Mouse (Mus musculus) embryonic facial prominence, embryonic 12.5 days (tissue): Measurements from ENCODE around the gene Rapgef2. TPM values are rescaled to one million over a fixed set of nuclear protein-coding genes. Genes with fewer than 3 reads are reported as not detected.
A peak's percentile ranks its signal among the peaks of the same experiment; 100 is the strongest.

ENCODE experiments used
- ATAC-seq: fragments of 200-750 bp; cut with Nextera tagmentation; 2 replicates; pipeline ENCODE4 v1.8.0; 2017; ENCODE audit not compliant: insufficient number of reproducible peaks, insufficient read depth, low FRiP score, low TSS enrichment
- H3K27ac ChIP-seq: fragments of 300-500 bp; sonication (generic); 2 replicates; pipeline ENCODE4 v1.5.1; 2016; ENCODE audit warnings: mild to moderate bottlenecking
- H3K27me3 ChIP-seq: fragments of 300-500 bp; sonication (generic); 2 replicates; pipeline ENCODE4 v1.6.1; 2016; ENCODE audit warnings: mild to moderate bottlenecking, moderate library complexity
- H3K36me3 ChIP-seq: fragments of 300-500 bp; sonication (generic); 2 replicates; pipeline ENCODE4 v1.6.1; 2016; ENCODE audit warnings: mild to moderate bottlenecking
- H3K4me1 ChIP-seq: fragments of 300-500 bp; sonication (generic); 2 replicates; pipeline ENCODE4 v1.6.1; 2016
- H3K4me2 ChIP-seq: fragments of 300-500 bp; sonication (generic); replicated peaks from 2 replicates; pipeline ENCODE4 v1.6.1; 2016; ENCODE audit warnings: mild to moderate bottlenecking, moderate library complexity
- H3K4me3 ChIP-seq: fragments of 300-500 bp; sonication (generic); 2 replicates; pipeline ENCODE4 v1.5.1; 2016; ENCODE audit warnings: mild to moderate bottlenecking
- H3K9ac ChIP-seq: fragments of 300-500 bp; sonication (generic); 2 replicates; pipeline ENCODE4 v1.6.1; 2016; ENCODE audit warnings: mild to moderate bottlenecking, moderate library complexity
- H3K9me3 ChIP-seq: fragments of 300-500 bp; sonication (generic); 2 replicates; pipeline ENCODE4 v1.6.1; 2016; ENCODE audit warnings: mild to moderate bottlenecking, moderate library complexity
- WGBS: fragments of 180-500 bp; shearing (Covaris S2); methylation state at CpG from one replicate; pipeline ENCODE4 v1.1.7; 2016; 5-methylcytosine and 5-hydroxymethylcytosine counted together
- polyA plus RNA-seq: library from polyadenylated mRNA; unstranded; fragments of >200 nt; fragmentation: Nextera tagmentation; extraction: Ambion mirVana; gene quantifications from 2 replicates; pipeline ENCODE4 v1.2.1, GENCODE M21; 2016

The Rapgef2 gene
- polyA plus RNA-seq, 1 experiment from 2014 or later, result 11.1 TPM

DNA sequence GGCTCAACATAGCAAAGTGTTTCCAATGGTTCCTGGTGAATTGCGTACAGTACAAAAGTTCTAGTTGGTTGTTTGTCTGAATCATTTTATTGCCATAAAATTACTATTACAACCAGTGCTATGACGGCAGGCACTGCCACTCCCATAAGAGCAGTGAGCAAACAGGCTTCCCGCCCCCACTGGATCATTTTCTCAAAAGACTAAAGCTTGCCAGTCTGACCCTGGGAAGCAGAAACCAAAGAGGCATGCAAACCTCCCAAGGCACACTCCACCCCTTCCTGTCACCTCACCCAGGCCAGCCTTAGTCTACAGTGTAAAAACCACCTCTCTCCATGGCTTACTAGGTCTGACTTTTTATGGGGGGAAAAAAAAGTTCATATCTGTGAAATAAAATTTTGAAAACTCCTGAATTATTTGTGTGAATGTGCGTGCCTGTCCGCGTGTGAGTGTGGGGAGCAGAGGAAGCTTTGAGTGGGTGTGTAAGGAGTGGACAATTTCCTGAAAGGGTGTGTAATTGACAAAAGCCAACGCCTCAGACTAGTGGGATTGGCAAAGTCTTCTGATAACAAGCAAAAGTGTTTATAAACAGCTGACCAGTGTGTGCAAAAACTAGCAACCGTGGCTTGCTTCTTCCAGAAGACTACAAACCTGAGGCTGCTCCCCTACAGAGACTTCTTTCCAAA is 92.1 kb downstream of the Rapgef2 start:
- Histone ChIP-seq H3K27ac (no peak overlapping the region), H3K4me3 (no peak overlapping the region), H3K36me3 (no peaks in the 10 kb centered on the region), H3K4me1 (no peaks in the 10 kb centered on the region), H3K9ac (no peak overlapping the region), H3K4me2 (no peak overlapping the region), H3K27me3 (no peaks in the 10 kb centered on the region), H3K9me3 (no peaks in the 10 kb centered on the region)
- ATAC-seq, result no peak
- 83% methylated on average over 8 of the region's 8 CpGs for WGBS

DNA sequence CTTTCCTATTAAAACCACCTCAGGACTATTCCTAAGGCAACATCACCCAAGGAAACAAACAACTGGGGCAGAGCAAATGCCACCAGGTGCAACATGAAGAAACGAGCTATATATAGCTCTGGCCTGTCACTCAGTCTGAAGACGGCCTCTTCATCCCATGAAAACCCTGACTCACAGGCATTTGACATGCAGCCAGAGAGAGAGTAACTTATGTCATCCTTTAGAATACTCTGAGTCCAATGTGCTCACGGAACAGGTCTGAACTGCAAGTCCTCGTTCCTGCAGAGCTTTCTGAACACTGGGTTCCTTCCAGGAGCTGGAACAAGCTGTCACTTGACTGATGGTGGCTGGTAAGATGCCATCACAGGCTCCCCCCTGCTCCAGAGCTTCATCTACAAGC is 93.3 kb downstream of the Rapgef2 start:
- Histone ChIP-seq H3K4me2 (no peak overlapping the region), H3K9me3 (no peaks in the 10 kb centered on the region), H3K27ac (no peak overlapping the region), H3K27me3 (no peaks in the 10 kb centered on the region), H3K9ac (no peak overlapping the region), H3K4me3 (no peak overlapping the region), H3K36me3 (no peaks in the 10 kb centered on the region), H3K4me1 (no peaks in the 10 kb centered on the region)
- no peak for ATAC-seq
- 76% methylated on average over 4 of the region's 4 CpGs for WGBS

DNA sequence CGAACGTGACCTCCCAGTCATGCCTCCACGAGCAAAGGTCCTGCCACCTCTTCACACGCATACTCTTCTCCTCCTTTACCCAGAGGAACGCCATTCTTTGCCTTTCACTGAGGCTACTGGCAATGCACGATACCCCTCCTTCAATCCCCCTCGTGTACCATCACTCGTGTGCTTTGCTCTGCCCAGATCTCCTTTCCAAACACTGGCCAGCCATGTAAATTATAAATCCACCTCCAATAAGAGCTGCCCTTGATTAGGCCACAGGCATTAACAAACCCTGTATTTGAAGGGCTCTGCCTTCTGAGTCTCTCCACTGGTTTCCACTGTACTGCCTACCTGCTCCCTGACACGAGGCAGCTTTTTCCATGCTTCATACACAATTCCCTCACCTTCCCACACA is 94.3 kb downstream of the Rapgef2 start:
- Histone ChIP-seq H3K9ac (no peak overlapping the region), H3K4me2 (no peak overlapping the region), H3K4me3 (no peak overlapping the region), H3K4me1 (no peaks in the 10 kb centered on the region), H3K27me3 (no peaks in the 10 kb centered on the region), H3K36me3 (no peaks in the 10 kb centered on the region), H3K9me3 (no peaks in the 10 kb centered on the region), H3K27ac (no peak overlapping the region)
- WGBS, result 76% methylated on average over 9 of the region's 9 CpGs
- ATAC-seq, result no peak

DNA sequence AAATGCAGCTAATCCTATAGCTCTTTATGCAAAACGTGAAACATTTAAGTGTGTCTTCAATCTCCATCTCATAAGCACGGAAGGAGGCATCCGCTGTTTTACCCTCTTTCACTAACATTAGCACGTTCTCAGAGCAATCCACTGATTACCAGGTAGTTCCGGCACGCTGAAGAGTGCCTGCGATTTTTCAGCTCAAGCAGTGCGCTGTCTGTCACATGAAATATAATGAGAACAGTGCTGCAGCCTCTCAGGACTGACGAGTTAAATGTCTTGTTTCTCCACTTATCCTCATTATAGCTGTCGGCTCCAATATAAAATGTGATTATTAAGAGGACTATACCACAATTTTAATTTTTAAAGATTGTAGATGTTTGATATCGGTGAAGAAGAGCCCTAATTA is 94.8 kb downstream of the Rapgef2 start:
- WGBS, result 76% methylated on average over 11 of the region's 11 CpGs
- ATAC-seq, result no peak
- Histone ChIP-seq H3K4me1 (no peaks in the 10 kb centered on the region), H3K27ac (no peak overlapping the region), H3K4me2 (no peak overlapping the region), H3K36me3 (no peaks in the 10 kb centered on the region), H3K9ac (no peak overlapping the region), H3K27me3 (no peaks in the 10 kb centered on the region), H3K4me3 (no peak overlapping the region), H3K9me3 (no peaks in the 10 kb centered on the region)

DNA sequence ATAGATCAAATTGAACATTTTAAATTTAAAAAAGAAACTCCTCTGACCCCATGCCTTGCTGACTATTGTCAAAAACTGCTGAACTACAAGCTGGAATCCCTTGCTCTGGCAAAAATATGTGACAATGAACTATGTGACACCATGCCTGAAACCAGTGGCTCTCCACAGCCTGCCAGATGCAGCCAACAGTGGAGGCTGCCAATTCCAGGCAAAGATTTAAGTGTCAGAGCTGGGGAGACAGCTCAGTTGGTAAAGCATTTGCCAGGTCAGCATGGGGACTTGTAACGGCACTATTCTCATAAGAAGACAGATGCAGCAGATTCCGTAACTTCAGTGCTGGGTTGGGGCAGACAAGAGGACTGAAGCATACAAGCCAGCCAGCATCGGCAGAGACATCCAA is 95.9 kb downstream of the Rapgef2 start:
- H3K4me2 ChIP-seq, result no peak overlapping the region
- H3K4me1 ChIP-seq, result no peaks in the 10 kb centered on the region
- H3K9ac ChIP-seq, result no peak overlapping the region
- no peaks in the 10 kb centered on the region for H3K9me3 ChIP-seq
- no peak overlapping the region for H3K27ac ChIP-seq
- H3K27me3 ChIP-seq, result no peaks in the 10 kb centered on the region
- H3K36me3 ChIP-seq, result no peaks in the 10 kb centered on the region
- 91% methylated on average over 3 of the region's 3 CpGs for WGBS
- no peak overlapping the region for H3K4me3 ChIP-seq
- no peak for ATAC-seq

DNA sequence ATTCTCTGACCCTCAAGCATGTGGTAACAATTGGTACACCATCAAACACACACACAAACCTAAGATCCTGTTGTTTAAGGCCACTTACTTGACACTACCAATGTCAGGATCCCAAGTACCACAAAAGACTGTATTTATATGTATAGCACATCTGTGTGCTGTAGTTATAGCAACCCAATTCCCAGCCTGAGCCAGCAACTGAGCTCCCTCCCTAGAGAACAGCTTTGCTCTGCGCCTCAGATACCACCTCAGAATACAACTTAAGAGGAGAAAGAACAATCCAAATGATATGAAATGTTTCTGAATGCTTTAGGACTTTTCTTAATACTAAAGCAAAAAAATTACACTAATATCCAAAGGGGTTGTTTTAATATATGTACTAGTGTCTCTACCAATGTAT is 98.4 kb downstream of the Rapgef2 start:
- H3K27ac ChIP-seq, result no peak overlapping the region
- H3K4me2 ChIP-seq, result no peak overlapping the region
- H3K4me1 ChIP-seq, result no peaks in the 10 kb centered on the region
- 90% methylated on average over 1 of the region's 1 CpGs for WGBS
- no peak for ATAC-seq
- no peaks in the 10 kb centered on the region for H3K27me3 ChIP-seq
- no peak overlapping the region for H3K9ac ChIP-seq
- H3K9me3 ChIP-seq, result no peaks in the 10 kb centered on the region
- no peaks in the 10 kb centered on the region for H3K36me3 ChIP-seq
- no peak overlapping the region for H3K4me3 ChIP-seq

DNA sequence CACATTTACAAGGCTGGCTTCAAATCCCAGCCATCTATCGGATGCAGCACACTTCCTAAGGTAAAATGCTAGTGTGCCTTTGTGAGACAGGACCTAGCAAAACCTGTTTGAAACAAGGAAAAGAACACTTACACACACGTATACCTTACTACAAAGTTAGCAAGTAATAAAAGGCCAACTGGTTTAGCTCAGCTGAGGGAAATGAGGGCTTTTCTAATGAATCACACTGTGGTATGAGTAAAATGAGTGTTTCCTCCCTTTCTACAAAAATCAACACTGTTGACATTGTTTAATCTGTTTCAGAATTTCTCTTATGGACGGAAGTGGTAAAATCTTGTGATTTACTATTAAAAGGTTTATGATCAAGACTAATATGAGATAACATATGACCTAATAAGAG is 104.0 kb downstream of the Rapgef2 start:
- H3K36me3 ChIP-seq, result no peaks in the 10 kb centered on the region
- peaks cover 49% of the 10 kb centered on the region for H3K4me1 ChIP-seq
- no peak overlapping the region for H3K27ac ChIP-seq
- no peak for ATAC-seq
- no peak overlapping the region for H3K4me2 ChIP-seq
- no peaks in the 10 kb centered on the region for H3K9me3 ChIP-seq
- H3K4me3 ChIP-seq, result no peak overlapping the region
- 75% methylated on average over 3 of the region's 3 CpGs for WGBS
- no peak overlapping the region for H3K9ac ChIP-seq
- H3K27me3 ChIP-seq, result no peaks in the 10 kb centered on the region

DNA sequence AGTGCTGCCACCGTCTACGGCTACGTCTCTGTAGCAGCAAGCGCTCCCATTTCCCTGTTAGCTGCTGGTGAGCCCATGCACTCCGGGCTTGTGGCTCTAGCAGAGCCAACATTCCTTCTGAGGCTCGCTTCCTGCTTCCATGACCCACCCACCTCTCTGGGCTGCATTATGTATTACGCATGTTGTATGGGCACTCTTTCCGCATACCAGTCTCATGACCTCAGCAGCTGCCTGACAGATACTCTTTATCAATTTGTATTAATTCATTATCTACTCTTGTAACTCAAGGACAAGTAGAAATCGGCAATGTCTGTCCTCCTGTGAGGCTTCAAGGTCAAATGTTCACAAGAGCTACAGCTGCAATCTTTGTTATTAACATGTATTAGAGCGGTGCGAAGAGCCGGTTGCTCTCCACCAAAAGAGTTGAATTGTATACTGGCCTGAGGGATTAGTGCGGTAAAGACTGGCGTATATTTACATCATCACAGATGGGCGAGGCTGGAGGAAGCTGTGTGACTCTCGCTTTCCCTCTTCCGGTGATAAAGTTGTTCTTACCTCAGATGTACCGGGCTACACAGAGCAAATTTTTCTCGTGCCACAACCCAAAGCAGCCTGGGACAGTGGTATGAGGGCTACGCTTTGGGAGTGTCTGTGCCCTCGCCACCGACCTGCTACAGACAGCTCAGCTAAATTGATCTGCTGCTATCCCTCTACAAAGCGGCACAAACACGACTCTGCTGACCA is 104.9 kb downstream of the Rapgef2 start:
- no peaks in the 10 kb centered on the region for H3K27me3 ChIP-seq
- H3K9me3 ChIP-seq, result no peaks in the 10 kb centered on the region
- no peak overlapping the region for H3K4me3 ChIP-seq
- peaks cover 50% of the 10 kb centered on the region for H3K4me1 ChIP-seq
- H3K36me3 ChIP-seq, result no peaks in the 10 kb centered on the region
- no peak overlapping the region for H3K9ac ChIP-seq
- WGBS, result 55% methylated on average over 24 of the region's 24 CpGs
- H3K4me2 ChIP-seq, result peak overlapping the region; percentile 21; the same call in 1 of the 2 replicates
- 0 out of 2 replicates have a peak overlapping the region, but pooled peaks have one; percentile 54 for H3K27ac ChIP-seq
- ATAC-seq, result no peak

DNA sequence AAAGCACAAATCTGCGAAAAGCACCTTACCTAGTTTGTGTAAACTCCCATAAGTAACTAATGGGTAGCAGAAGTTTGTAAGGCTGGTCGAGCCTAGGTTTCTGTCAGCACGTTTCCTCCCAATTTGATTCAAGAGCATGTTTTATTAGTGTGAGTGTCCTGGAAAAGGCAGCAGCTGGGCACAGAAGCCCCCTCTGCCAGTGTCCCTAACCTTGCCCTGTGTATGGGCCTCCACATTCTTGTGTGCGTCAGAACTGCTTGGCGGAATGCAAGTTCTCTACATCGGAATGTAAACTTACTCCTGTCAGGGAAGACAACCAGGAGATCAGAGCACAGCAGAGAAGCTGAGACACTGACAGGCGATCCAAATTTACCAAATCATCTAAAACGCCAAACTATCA is 106.2 kb downstream of the Rapgef2 start:
- WGBS, result 35% methylated on average over 8 of the region's 8 CpGs
- ATAC-seq, result no peak
- no peak overlapping the region for H3K4me3 ChIP-seq

DNA sequence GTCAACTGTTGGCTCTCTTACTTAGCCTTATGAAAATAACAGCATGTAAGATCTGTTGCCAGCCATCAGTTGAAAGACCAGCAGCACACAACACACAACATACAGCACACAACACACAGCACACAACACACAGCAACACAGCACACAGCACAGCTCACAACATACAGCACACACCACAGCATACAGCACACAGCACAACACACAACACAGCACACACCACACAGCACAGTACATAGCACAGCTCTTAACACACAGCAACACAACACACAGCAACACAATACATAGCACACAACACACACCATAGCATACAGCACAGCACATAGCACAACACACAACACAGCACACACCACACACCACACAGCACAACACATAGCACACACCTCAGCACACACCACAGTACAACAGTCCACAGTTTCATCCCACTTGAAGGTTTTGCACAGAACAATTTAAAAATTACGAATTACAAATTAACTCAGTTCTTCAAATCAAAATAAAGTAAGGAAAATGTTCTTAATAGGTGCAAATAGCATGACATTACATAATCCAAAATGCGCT is 106.7 kb downstream of the Rapgef2 start:
- ATAC-seq, result peak; percentile 41; the same call in 1 of the 2 replicates
- WGBS, result 87% methylated on average over 2 of the region's 2 CpGs
- peaks cover 50% of the 10 kb centered on the region for H3K4me1 ChIP-seq

More for the DNA sequence above, 106.2 kb downstream of the Rapgef2 start:
- Histone ChIP-seq H3K27ac (no peak overlapping the region), H3K27me3 (no peaks in the 10 kb centered on the region), H3K4me2 (no peak overlapping the region), H3K4me1 (peaks cover 50% of the 10 kb centered on the region), H3K9me3 (no peaks in the 10 kb centered on the region), H3K36me3 (no peaks in the 10 kb centered on the region), H3K9ac (no peak overlapping the region)

DNA sequence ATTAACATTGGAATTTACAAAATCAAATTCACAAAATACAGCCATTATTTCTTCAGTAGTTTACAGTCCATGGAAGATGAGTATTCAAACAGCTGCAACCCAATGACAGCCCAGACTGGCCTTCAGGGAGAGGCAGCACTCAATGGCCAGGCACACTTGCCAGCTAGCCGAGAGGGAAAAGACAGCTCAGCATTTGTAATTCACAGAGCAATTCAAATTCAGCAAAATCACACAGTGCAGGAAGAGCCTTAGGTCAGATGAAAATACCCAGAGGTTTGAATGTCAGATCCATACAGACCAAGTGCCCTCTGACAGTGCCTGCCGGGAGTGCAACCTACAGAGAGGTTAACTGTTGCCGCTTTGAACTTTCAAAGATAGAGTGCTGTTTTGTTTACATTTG is 107.6 kb downstream of the Rapgef2 start:
- Histone ChIP-seq H3K4me2 (no peak overlapping the region), H3K9me3 (no peaks in the 10 kb centered on the region), H3K9ac (no peak overlapping the region), H3K27me3 (no peaks in the 10 kb centered on the region), H3K36me3 (no peaks in the 10 kb centered on the region), H3K4me1 (peaks cover 50% of the 10 kb centered on the region), H3K27ac (no peak overlapping the region), H3K4me3 (no peak overlapping the region)
- 54% methylated on average over 3 of the region's 3 CpGs for WGBS
- ATAC-seq, result no peak

More for the DNA sequence above, 106.7 kb downstream of the Rapgef2 start:
- Histone ChIP-seq H3K27me3 (no peaks in the 10 kb centered on the region), H3K9ac (no peak overlapping the region), H3K9me3 (no peaks in the 10 kb centered on the region), H3K27ac (no peak overlapping the region), H3K36me3 (no peaks in the 10 kb centered on the region), H3K4me2 (no peak overlapping the region), H3K4me3 (no peak overlapping the region)

DNA sequence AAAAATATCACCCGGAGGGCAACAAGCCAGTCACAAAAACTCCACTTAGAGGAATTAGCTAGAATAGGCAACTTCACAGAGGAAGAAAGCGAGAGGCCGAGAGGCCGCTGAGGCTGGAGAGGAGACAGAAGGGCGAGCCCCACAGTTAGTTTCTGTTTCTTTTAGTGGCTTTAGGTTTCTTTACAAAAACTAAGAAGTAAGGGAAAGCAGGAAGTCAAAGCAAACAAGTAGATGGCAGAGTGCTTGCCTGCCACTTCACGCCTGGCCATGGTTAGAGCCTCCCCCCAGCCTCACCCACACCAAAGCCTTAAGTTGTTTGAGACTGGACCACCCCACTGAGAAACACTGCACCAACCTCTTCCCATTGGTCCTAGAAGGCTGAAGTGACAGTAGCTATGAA is 108.2 kb downstream of the Rapgef2 start:
- H3K4me3 ChIP-seq, result no peak overlapping the region
- no peaks in the 10 kb centered on the region for H3K9me3 ChIP-seq
- H3K36me3 ChIP-seq, result no peaks in the 10 kb centered on the region
- H3K9ac ChIP-seq, result no peak overlapping the region
- ATAC-seq, result no peak
- H3K4me2 ChIP-seq, result no peak overlapping the region
- peaks cover 50% of the 10 kb centered on the region for H3K4me1 ChIP-seq
- WGBS, result 72% methylated on average over 6 of the region's 6 CpGs
- H3K27me3 ChIP-seq, result no peaks in the 10 kb centered on the region
- no peak overlapping the region for H3K27ac ChIP-seq
